28 mouse cellular contexts compared by ENCODE assay signal in the genomic region with DNA sequence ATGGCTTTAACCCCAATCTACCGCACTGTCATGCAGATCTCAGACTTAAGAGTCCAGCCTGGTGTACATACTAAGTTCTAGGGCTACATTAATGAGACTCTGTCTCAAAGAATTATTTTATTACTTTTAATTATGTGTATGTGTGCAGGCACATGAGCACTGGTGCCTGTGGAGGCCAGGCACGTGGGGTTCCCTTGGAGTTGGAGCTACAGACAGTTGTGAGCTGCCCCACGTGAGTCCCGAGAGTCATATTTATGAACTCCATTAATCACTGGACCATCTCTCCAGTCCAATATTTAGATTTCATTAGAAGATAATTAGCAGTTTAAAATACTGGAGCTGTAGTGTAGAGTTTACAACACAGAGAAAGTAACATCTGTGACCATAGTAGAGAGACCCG.
A peak's percentile ranks its signal among the peaks of the same experiment; 100 is the strongest.
DNase-seq lines count a peak whose midpoint lies in the region; ATAC-seq lines count a peak whose summit lies in the region.
"Had no signal": no experiment of that assay in that cellular context is flagged by ENCODE, and none has a peak within 500 bp of the region (broad histone marks: within the 10 kb centered on the region; RNA-seq: fewer than 3 reads in every experiment).

No protein-coding gene starts in this region.

- 37% methylated on average over 5 of the region's 5 CpGs for WGBS in forebrain, embryonic 11.5 days
- 44% methylated on average over 5 of the region's 5 CpGs for WGBS in forebrain, embryonic 15.5 days
- 67% methylated on average over 5 of the region's 5 CpGs for WGBS in liver, embryonic 12.5 days (ENCODE audit: insufficient replicate concordance)
- WGBS in embryonic facial prominence, embryonic 12.5 days: 61% methylated on average over 5 of the region's 5 CpGs
- 16% methylated on average over 5 of the region's 5 CpGs for WGBS in neural tube, embryonic 14.5 days

- DNase-seq in forebrain, embryonic 11.5 days (ENCODE audit: low spot score): no peak
- no peak for DNase-seq in liver
- no peak for DNase-seq in kidney, adult 9 months
- DNase-seq: adrenal gland, postnatal 14 days; cerebellum, adult 11 months; cerebellum, adult 9-10 months; cerebellum, postnatal 36 days; heart, adult 2 months; heart, postnatal 10 days; kidney, adult 11 months; kidney, postnatal 36 days; left cerebral cortex, postnatal 4 days; liver, postnatal 0 days; lung, postnatal 36 days; midbrain, embryonic 14.5 days; retina, postnatal 1 day; right cerebral cortex, postnatal 14 days; thymus, postnatal 4 days had no signal

- H3K27me3 ChIP-seq in forebrain, embryonic 11.5 days (ENCODE audit: control insufficient read depth, insufficient read depth, low read length): no peaks in the 10 kb centered on the region
- no peaks in the 10 kb centered on the region; the same call in 1 of the 2 replicates for H3K27me3 ChIP-seq in forebrain, embryonic 15.5 days
- H3K27me3 ChIP-seq in liver, embryonic 12.5 days (replicated peaks): no peaks in the 10 kb centered on the region
- H3K27me3 ChIP-seq in embryonic facial prominence, embryonic 12.5 days: no peaks in the 10 kb centered on the region
- H3K27me3 ChIP-seq in neural tube, embryonic 14.5 days (ENCODE audit: control insufficient read depth, insufficient read depth, low read length): no peaks in the 10 kb centered on the region
- H3K27me3 ChIP-seq: embryonic facial prominence, embryonic 13.5 days; forebrain, embryonic 13.5 days; heart, embryonic 13.5 days; kidney, embryonic 15.5 days had no signal

- H3K27ac ChIP-seq in forebrain, embryonic 11.5 days (ENCODE audit: low read depth, low read length): peak overlapping the region; percentile 51; the same call in 1 of the 2 replicates
- H3K27ac ChIP-seq in forebrain, embryonic 15.5 days (replicated peaks): no peak overlapping the region
- H3K27ac ChIP-seq in liver, embryonic 12.5 days: 0 out of 2 replicates have a peak overlapping the region, but pooled peaks have one; percentile 18
- 0 out of 2 replicates have a peak overlapping the region, but pooled peaks have one; percentile 30 for H3K27ac ChIP-seq in embryonic facial prominence, embryonic 12.5 days
- no peak overlapping the region for H3K27ac ChIP-seq in neural tube, embryonic 14.5 days (ENCODE audit: low read depth, low read length)
- H3K27ac ChIP-seq: forebrain, embryonic 13.5 days; heart, adult 2 months; heart, embryonic 13.5 days; kidney, embryonic 15.5 days had no signal

- H3K4me2 ChIP-seq in forebrain, embryonic 11.5 days (ENCODE audit: low read depth, low read length, severe bottlenecking): no peak overlapping the region
- no peak overlapping the region for H3K4me2 ChIP-seq in forebrain, embryonic 15.5 days (replicated peaks)
- no peak overlapping the region for H3K4me2 ChIP-seq in liver, embryonic 12.5 days
- no peak overlapping the region for H3K4me2 ChIP-seq in embryonic facial prominence, embryonic 12.5 days (replicated peaks)
- no peak overlapping the region for H3K4me2 ChIP-seq in neural tube, embryonic 14.5 days (ENCODE audit: low read depth, low read length)
- H3K4me2 ChIP-seq: embryonic facial prominence, embryonic 13.5 days; heart, embryonic 13.5 days; kidney, embryonic 15.5 days; liver, embryonic 11.5 days had no signal

- H3K9ac ChIP-seq in forebrain, embryonic 11.5 days (ENCODE audit: low read length): no peak overlapping the region
- no peak overlapping the region for H3K9ac ChIP-seq in forebrain, embryonic 15.5 days (replicated peaks)
- H3K9ac ChIP-seq in liver, embryonic 12.5 days: no peak overlapping the region
- H3K9ac ChIP-seq in embryonic facial prominence, embryonic 12.5 days: no peak overlapping the region
- H3K9ac ChIP-seq in neural tube, embryonic 14.5 days (replicated peaks; ENCODE audit: low read depth, low read length): no peak overlapping the region
- H3K9ac ChIP-seq: embryonic facial prominence, embryonic 13.5 days; forebrain, embryonic 13.5 days; heart, embryonic 13.5 days; kidney, embryonic 15.5 days; liver, postnatal 0 days had no signal

- peaks cover 22% of the 10 kb centered on the region for H3K4me1 ChIP-seq in forebrain, embryonic 11.5 days (replicated peaks; ENCODE audit: control insufficient read depth, insufficient read depth, low read length)
- H3K4me1 ChIP-seq in forebrain, embryonic 15.5 days: peaks cover 10% of the 10 kb centered on the region; the same call in 1 of the 2 replicates
- H3K4me1 ChIP-seq in liver, embryonic 12.5 days: peaks cover 11% of the 10 kb centered on the region; the same call in 1 of the 2 replicates
- peaks cover 39% of the 10 kb centered on the region for H3K4me1 ChIP-seq in embryonic facial prominence, embryonic 12.5 days
- H3K4me1 ChIP-seq in neural tube, embryonic 14.5 days (ENCODE audit: control insufficient read depth, insufficient read depth, low read length): peaks cover 2% of the 10 kb centered on the region; the same call in 1 of the 2 replicates

- no peaks in the 10 kb centered on the region for H3K36me3 ChIP-seq in forebrain, embryonic 11.5 days (ENCODE audit: control insufficient read depth, insufficient read depth, low read length)
- H3K36me3 ChIP-seq in forebrain, embryonic 15.5 days: no peaks in the 10 kb centered on the region
- H3K36me3 ChIP-seq in liver, embryonic 12.5 days: no peaks in the 10 kb centered on the region
- no peaks in the 10 kb centered on the region for H3K36me3 ChIP-seq in embryonic facial prominence, embryonic 12.5 days
- no peaks in the 10 kb centered on the region for H3K36me3 ChIP-seq in neural tube, embryonic 14.5 days (ENCODE audit: control insufficient read depth, insufficient read depth, low read length)
- H3K36me3 ChIP-seq: embryonic facial prominence, embryonic 13.5 days; heart, embryonic 13.5 days; kidney, embryonic 15.5 days had no signal

- no peaks in the 10 kb centered on the region for H3K9me3 ChIP-seq in forebrain, embryonic 11.5 days (ENCODE audit: control insufficient read depth, low read length)
- no peaks in the 10 kb centered on the region for H3K9me3 ChIP-seq in forebrain, embryonic 15.5 days
- H3K9me3 ChIP-seq in liver, embryonic 12.5 days (replicated peaks): no peaks in the 10 kb centered on the region
- no peaks in the 10 kb centered on the region for H3K9me3 ChIP-seq in embryonic facial prominence, embryonic 12.5 days
- no peaks in the 10 kb centered on the region for H3K9me3 ChIP-seq in neural tube, embryonic 14.5 days (ENCODE audit: control insufficient read depth, low read length)
- H3K9me3 ChIP-seq: embryonic facial prominence, embryonic 13.5 days; forebrain, embryonic 13.5 days; heart, embryonic 13.5 days; kidney, embryonic 15.5 days had no signal

- no peak overlapping the region for H3K4me3 ChIP-seq in forebrain, embryonic 11.5 days (ENCODE audit: low read depth, low read length)
- no peak overlapping the region for H3K4me3 ChIP-seq in forebrain, embryonic 15.5 days
- H3K4me3 ChIP-seq in liver, embryonic 12.5 days: no peak overlapping the region
- H3K4me3 ChIP-seq in embryonic facial prominence, embryonic 12.5 days: no peak overlapping the region
- no peak overlapping the region for H3K4me3 ChIP-seq in neural tube, embryonic 14.5 days (ENCODE audit: low read depth, low read length)
- H3K4me3 ChIP-seq: embryonic facial prominence, embryonic 13.5 days; forebrain, embryonic 13.5 days; heart, adult 2 months; heart, embryonic 13.5 days; kidney, embryonic 15.5 days had no signal

- ATAC-seq in forebrain, embryonic 11.5 days (replicated peaks; ENCODE audit: low FRiP score): peak; percentile 34
- ATAC-seq in forebrain, embryonic 15.5 days (replicated peaks): no peak
- no peak for ATAC-seq in liver, embryonic 12.5 days
- ATAC-seq in embryonic facial prominence, embryonic 12.5 days (ENCODE audit: insufficient number of reproducible peaks, insufficient read depth, low FRiP score, low TSS enrichment): no peak
- peak; percentile 81 for ATAC-seq in neural tube, embryonic 14.5 days (ENCODE audit: low read depth)
- ATAC-seq: forebrain, embryonic 13.5 days; inflammation-experienced regulatory T-cells, adult 6 months; liver, postnatal 0 days had no signal

Comparison
In these comparisons a context has a peak if more than half of its experiments do, and no peak if none do; other contexts are left out.
1. ATAC-seq: peak in forebrain, embryonic 11.5 days (single experiment) and neural tube, embryonic 14.5 days (single experiment); none in forebrain, embryonic 15.5 days (single experiment), liver, embryonic 12.5 days (single experiment) and embryonic facial prominence, embryonic 12.5 days (single experiment).
2. H3K27ac ChIP-seq: peak in forebrain, embryonic 11.5 days (single experiment), liver, embryonic 12.5 days (single experiment) and embryonic facial prominence, embryonic 12.5 days (single experiment); none in forebrain, embryonic 15.5 days (single experiment) and neural tube, embryonic 14.5 days (single experiment).